Mouse (Mus musculus) adrenal gland, postnatal 36 days (tissue): ENCODE measurements around the gene Plk2. TPM values are rescaled to one million over a fixed set of nuclear protein-coding genes. Genes with fewer than 3 reads are reported as not detected.
"Not testable (repeated sequence)": the region's sequence is repeated elsewhere in the genome, so short reads cannot be mapped to it uniquely, and the experiment has no call there.

Experiments
- DNase-seq, 2 experiments: peaks; one replicate each; pipeline ENCODE4 v3.0.0; 2021; ENCODE audit warnings: mixed read lengths in 1 of 2
- long read RNA-seq, 2 experiments: library from polyadenylated mRNA; stranded (forward); transcript quantifications; one replicate each; pipeline ENCODE4 v2.0.0; 2021; ENCODE audit warnings: borderline sequencing depth in 2 of 2
- total RNA-seq, 2 experiments: library from RNA; stranded (reverse); gene quantifications; 2 replicates each; pipeline ENCODE4 v1.2.3; 2021

Plk2 gene
- total RNA-seq, result 10 to 100 TPM; 16.1 to 23.0 TPM
- long read RNA-seq, experiment 1, transcript Plk2-201 (14 exons, 2,800 nt), result major isoform, 18 of 20 reads
- long read RNA-seq, experiment 1, partial matches to known transcripts, result 2 of 20 reads
- long read RNA-seq, experiment 1, other reads (novel, unspliced or antisense), result 0 of 20 reads
- long read RNA-seq, experiment 2, transcript Plk2-201 (14 exons, 2,800 nt), result major isoform, 9 of 9 reads
- long read RNA-seq, experiment 2, partial matches to known transcripts, result 0 of 9 reads
- long read RNA-seq, experiment 2, other reads (novel, unspliced or antisense), result 0 of 9 reads

DNA sequence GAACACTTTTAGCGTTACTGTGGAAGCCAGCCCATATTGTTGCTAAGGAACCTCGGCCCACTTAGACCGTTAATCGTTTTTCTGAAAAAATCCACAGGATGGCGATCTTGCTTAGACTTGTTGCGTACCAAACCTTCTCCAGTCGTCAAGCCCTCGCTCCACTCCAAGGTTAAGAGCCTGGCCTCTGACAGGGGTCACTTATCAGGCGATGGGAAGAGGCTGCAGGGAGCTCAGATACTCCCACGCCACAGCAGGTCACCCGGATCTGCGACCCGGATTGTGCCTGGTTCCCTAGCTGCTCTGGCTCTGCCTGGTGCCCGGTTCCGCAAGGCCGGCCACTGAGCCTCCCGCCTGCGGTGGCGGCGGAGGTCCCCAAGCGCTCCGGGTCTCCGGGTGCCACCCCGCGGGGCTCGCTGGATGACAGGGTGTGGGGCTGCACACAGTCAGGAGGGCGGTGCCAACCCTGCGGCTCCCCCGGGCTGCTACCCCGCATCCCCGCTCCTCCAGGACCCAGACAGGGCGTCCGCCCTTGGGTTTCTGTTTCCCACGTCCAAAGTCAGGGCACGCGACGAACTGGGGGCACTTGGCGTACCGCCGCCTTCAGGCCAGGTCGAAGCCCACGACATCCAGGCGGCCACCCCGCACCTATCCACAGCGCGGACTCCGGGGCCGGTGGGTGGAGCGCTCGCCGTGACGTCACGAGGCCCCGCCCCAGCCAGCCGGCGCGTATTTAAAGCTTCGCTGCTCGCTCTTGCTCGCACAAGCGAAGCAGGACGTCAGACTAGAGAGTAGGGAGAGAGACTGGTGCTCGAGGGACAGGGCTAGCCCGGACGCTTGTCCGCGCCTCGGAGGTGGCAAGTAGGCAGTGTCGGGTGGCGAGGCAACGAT, at the start of gene Plk2:
Gene Plk2, plus strand, starts transcription at position 756 of the 888 bp plus-strand sequence.
- peak; percentile 96 for DNase-seq

DNA sequence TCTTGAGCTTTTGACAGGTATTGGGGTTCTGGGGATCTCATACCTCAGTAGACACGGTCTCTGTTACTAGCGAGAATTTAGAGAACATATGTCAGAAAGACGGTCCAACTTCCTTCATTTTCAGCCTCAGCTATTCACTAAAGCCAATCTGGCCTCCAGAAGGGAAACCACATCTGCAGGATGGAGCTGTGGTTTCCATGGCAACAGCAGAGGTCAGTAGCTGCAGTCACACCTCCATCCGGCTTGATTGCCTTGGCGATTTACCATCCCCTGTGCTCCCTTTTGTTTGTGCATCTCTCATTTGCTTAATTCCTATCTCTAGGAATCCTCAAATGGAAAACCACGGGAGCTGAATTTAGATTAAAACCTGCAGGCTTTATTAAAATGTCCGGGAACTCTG, 48.1 kb upstream of the Plk2 start:
- DNase-seq, result no peak

DNA sequence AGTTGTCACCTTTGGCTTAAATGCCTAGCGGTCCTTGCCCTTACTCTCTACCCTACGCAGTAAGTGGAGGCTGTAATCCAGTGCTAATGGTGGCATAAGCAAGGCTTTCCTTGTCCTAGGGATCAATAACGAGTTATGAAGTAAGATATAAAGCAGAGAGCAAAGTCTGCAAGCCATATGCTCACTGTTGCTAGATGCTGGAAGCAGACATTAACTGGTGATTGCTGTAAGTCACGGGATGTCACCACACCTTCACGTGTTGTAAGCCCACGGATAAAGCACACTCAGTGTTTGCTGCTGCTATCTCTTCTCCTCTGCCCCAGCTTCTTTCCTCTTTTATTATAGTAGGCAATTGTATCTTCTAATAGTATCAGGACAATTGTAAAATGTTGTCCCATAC, 43.8 kb upstream of the Plk2 start:
- no peak for DNase-seq

DNA sequence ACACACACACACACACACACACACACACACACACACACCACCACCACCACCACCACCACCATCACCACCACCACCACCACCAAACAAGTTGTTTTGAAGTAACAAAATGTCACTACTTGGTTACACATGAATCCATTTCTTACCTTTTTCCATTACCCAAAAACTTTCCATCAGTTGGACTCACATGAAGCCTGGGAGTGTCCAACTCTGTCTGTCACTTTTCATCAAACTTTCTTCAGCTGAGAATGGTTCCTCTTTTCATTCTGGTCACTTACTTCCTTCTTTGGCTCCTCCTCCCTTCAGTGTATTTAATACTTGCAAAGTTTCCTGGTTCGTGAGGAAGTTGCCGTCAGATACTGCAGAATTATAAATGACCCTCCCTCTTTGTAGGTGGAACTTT, 37.9 kb upstream of the Plk2 start, which contains the start of gene Gapt:
Gene Gapt, minus strand, starts transcription at position 259 of the 400 bp plus-strand sequence.
- DNase-seq, result no peak

DNA sequence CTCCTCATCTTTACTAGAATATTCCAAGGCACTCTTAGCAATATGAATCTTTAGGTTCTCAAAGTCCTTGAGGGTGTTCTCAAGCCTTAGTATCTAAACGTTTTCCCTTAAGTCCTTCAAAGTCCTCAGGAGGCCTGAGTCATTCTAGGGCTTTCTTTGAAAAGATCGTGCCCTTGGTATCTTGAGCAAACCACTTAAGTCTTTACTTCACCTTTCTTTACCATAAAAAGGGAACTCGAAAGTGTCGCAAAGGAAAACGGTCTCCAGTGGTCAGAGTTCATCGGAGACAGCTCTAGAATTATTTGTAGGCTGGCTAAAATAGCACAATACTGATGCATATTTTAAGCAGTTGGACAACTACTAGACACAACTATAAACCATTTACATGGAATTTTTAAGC, 31.1 kb upstream of the Plk2 start:
- no peak for DNase-seq

DNA sequence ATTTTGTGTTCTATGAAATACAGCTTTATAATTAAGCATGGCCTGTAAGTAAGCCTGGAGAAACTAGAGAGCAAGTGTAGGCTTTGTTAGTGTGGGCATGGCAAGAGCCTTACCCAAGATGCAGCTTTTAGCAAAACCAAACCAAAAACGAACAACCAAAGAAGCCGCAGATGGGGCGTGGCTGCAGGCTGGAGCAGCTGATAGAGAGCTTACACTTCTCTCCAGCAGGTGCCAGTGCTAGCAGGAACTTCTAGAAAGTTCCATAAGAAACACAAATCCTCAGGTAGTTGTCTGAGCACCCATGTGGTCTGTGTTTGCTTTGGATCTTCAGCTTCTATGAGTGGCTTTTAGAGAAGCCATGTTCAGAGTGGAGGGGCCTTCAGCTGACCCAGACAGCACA, 28.4 kb upstream of the Plk2 start:
- DNase-seq, result no peak

DNA sequence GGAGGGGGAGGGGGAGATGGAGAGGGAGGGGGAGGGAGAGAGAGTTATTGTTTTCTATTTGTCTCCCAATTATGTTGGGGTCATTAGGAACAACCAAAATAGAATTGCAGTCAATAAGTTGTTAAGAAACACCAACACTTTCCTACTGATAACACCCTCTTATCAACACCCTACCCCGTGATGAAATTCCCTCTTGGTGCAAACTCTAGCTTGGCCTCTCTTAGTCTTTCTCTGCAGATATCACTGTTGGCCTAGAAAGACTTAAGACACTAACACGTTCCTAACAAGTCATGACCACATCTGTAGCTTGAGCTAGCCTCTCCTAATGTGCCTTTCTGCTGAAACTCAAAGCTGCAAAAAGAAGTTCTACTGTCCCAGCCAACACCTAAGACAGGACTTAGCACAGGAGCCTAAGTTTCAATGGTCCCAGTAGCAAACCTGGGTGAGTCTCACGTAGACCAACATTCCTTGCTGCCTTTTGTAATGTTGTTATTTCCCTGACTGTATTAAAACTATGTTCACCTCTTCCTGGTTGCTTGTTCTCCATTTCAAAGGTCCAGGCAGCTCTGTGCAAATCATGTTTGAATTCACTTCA, 26.8 kb upstream of the Plk2 start:
- DNase-seq, result no peak

DNA sequence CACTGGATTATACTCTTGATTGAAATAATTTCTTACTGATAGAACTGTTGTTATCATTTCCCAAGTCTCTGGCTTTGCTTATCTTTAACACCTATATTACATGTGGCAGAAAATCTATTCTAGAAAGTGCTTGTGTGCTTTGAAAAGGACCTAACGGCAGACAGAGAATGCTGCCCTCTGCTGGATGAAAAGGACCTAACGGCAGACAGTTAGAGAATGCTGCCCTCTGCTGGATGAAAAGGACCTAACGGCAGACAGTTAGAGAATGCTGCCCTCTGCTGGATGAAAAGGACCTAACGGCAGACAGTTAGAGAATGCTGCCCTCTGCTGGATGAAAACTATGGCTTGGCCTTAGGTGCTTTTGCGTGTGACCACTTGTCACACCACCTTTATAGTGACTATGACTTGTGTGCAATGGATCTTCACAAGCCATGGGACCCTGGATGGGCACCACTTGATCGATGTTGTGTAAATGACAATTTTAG, 26.2 kb upstream of the Plk2 start:
- DNase-seq, result peak; percentile 24 to 35

DNA sequence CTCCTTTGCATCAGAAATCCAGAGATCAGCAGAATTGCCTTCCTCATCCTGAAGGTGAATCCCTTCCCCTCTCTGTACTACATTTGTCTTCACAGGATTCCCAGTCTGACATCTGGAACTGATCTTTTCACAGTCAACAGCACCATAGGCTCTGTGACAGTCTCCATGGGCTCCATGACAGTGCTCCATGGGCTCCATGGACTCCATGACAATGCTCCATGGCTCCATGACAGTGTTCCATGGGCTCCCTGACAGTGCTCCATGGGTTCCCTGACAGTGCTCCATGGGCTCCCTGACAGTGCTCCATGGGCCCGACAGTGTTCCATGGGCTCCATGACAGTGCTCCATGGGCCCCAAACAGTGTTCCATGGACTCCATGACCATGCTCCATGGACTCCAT, 25.2 kb upstream of the Plk2 start:
- no peak for DNase-seq

DNA sequence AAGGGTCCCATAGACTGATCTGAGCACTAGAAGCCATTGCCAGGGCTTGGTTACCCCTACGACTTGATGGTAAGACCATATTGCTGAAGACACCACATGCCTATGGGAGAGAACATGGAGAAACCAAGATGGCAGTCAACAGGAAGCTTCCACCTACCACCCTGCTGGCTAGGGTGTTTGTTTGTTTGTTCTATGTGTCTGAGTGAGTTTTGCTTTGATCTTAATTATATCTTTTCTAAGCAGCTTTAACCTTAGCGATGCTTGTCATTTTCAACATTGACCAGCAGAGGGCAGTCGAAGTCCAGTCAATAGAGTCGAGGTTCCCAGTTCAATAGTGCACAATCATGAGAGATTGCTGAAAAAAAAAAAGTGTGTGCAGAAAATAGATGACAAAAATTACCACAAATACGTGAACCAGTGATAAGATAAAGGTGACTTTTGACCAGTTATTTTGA, 12.4 kb upstream of the Plk2 start:
- peak; percentile 23 to 40 for DNase-seq

DNA sequence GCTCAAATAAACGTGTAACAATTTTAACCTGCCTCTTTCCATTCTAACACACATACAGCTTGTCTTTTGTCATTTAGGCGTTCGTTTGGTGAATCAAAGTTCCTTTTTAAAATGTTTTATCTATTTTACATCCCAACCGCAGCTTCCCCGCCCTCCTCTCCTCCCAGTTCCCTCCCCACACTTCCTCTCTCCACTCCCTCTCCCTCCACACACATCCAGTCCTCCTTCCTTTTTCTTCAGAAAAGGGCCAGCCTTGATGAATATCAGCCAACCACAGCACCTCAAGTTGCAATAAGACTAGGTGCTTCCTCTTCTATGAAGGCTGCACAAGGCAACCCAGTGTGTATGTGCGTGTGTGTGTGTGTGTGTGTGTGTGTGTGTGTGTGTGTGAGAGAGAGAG, 10.3 kb upstream of the Plk2 start:
- no peak for DNase-seq

DNA sequence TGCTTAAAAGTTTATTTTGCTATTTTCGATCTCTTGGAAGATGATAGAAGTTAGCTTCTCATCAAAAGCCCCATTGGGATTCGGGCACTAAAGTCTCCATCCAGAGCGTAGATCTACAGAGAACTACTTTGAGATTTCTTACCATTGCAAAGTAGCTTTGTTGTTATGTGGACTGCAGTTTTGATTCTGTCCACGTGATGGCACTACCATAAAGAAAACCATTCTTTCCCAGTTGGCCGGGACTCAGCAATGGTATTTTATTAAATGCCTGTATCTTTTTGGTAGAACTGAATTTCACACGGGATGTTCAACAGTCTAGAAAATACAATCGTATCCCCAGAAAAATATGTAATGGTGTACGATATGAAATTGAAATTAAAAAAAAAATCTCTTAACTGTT, 2.6 kb upstream of the Plk2 start:
- DNase-seq, result peak; percentile 34 to 64

DNA sequence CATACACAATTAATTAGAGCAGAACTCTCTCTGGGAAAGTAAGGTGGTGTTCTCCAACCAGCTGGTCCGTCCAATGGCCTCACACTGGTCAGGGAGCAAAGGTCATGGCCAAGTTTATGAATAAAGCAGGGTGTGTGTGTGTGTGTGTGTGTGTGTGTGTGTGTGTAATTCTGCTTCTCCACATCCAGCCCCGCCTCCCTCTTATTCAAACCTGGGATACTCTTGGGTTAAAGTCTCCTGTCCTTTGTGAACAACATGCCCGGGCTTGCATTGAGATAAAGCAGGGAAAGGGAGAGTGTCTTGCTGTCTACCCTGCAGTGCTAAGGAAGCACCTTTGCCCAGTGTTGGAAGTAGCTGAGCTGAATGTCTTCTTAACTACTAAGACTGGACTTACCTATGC, 2.2 kb upstream of the Plk2 start:
- no peak for DNase-seq

DNA sequence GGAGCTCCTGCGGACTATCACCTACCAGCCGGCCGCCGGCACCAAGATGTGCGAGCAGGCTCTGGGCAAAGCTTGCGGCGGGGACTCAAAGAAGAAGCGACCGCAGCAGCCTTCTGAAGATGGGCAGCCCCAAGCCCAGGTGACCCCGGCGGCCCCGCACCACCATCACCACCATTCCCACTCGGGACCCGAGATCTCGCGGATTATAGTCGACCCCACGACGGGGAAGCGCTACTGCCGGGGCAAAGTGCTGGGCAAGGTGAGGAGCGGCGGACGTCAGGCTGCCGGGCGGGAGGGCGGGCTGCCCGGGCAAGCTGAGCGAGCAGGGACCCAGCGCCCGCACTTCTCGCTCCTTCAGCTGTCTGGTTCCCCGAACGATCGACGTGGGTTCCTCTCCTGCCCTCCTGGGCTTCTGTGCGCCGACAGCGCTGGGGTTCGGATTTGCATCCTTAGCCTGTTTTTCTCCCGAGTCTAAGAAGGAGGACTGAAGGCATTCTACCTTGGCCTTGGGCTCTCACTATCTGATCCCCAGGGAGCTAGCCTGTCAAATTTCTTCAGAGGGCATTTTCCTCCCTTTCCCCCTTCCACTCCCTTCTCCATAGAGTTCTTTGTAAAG, 441 bp downstream of the Plk2 start:
- DNase-seq, result peak in 1 of 2 experiments; percentile 25

DNA sequence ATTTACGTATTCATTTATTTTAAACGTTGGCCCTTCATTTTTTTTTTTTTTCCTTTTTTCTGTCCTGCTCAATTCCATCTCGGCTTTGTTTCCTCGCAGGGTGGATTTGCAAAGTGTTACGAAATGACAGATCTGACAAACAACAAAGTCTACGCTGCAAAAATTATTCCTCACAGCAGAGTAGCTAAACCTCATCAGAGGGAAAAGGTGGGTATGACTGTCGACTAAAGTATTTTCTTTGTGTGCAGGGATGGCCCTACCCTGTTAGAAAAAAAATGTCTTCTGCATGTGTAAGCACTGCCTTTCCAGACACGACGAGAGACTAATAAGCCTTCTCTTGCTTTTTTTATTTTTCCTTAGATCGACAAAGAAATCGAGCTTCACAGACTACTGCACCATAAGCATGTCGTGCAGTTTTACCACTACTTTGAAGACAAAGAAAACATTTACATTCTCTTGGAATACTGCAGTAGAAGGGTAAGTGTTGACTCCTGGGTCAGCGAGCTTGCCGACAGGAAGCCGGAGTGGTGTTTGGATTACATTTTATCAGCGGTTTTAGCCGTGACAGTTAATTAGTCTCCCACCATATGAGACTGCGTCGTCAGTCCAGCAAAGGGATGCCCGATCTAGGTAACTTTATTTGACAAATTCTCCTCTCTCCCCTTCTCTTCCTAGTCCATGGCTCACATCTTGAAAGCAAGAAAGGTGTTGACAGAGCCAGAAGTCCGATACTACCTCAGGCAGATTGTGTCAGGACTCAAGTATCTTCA, 1.3 kb downstream of the Plk2 start:
- no peak for DNase-seq

DNA sequence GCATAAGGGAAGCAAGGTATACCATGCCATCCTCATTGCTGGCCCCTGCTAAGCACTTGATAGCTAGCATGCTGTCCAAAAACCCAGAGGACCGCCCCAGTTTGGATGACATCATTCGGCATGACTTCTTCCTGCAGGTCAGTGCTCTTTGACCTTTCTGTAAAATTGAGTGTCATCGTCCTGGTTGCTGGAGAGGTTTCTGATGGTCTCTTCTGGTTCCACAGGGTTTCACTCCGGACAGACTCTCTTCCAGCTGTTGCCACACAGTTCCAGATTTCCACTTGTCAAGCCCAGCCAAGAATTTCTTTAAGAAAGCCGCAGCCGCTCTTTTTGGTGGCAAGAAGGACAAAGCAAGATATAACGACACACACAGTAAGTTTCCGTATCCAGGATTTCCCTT, 2.9 kb downstream of the Plk2 start:
- no peak for DNase-seq

DNA sequence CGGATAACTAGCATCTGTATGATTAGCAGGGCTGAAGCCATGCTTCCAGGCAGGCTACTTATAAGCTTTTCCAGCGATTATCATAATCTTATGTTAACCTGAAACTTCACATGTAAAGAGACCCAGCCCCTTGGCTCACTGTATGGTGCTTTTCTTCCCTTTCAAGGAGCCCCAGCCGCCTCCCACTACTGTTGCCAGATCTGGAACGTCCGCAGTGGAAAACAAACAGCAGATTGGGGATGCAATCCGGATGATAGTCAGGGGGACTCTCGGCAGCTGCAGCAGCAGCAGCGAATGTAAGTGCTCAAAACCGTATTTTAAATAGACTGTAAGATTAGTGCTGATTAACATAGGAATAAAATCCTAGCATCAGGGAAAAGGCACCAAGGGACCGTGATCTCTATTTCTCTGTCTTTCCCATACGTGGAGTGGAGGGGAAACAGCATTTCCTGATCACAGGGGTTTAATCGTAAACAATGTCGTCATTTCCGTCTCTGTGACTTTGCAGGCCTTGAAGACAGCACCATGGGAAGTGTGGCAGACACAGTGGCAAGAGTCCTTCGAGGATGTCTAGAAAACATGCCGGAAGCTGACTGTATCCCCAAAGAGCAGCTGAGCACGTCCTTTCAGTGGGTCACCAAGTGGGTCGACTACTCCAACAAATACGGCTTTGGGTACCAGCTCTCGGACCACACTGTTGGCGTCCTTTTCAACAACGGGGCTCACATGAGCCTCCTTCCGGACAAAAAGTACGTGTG, 3.8 kb downstream of the Plk2 start:
- DNase-seq, result no peak

DNA sequence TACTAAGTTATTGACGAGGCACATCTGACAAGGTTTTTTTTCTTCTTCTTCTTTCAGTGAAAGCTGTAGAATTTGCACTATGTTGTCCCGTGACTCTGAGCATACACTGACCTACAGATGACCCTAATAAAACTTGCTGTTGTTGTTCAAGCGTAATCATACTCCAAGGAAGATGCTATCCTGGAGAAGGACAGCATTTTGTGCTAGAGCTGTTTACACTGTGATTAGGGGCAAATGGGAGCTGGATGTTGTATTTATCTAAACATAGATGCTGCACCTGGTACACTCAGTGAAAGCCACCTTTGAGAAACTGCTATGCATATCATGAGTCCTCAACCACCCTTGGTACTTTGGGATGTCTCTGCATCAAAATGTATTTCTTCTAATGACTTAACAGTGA, 6.6 kb downstream of the Plk2 start:
- DNase-seq, result no peak

DNA sequence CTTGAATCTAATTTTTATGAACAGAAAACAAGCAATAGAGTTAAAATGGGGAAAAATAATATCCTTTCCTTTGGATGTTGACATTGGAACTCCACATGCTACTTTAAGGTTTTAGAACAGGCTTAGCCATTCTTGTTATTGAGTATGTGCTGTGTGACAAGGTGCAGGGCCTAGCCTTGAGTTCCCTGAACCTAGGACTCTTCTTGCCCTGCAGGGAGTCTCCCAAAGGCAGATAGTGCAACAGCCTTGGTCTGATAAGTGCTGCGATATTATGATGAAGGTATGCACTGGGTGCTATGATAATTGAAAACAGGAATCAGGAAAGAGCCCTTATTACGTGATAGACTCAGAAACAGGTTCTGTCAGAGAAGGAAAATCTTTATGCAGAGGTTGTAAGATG, 7.0 kb downstream of the Plk2 start:
- no peak for DNase-seq

DNA sequence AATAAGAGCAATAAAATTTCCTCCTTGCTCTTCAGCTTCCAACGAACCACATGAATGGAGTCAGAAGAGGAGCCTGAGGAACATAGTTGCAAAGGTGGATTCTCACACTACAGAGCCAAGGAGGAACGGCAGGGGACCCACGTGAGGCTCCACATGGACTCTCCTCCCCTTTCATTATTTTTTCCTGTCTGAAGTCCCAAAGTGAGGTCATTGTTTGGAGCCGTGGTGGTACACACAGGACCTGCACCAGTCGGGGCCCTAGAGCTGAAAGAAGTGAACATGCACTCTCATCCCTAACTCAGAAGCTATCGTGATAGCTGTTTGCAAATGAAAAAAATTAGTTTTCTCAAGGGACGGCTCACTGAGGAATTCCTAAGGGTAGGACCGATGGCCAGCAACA, 9.2 kb downstream of the Plk2 start:
- DNase-seq, result no peak

DNA sequence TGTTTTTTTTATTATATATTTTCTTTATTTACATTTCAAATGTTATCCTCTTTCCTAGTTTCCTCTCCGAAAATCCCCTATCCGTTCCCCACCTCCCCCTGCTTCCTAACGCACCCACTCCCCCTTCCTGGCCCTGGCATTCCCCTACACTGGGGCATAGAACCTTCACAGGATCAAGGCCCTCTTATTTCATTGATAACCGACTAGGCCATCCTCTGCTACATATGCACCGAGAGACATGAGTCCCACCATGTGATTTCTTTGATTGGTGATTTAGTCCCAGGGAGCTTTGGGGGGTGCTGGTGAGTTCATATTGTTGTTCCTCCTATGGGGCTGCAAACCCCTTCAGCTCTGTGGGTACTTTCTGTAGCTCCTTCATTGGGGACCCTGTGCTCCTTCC, 9.8 kb downstream of the Plk2 start:
- not testable (repeated sequence) for DNase-seq
